Mouse (Mus musculus) left cerebral cortex, postnatal 4 days (tissue): ENCODE measurements around the gene Pygo2. TPM values are rescaled to one million over a fixed set of nuclear protein-coding genes. Genes with fewer than 3 reads are reported as not detected.

Experiments used
- DNase-seq: peaks from one replicate; pipeline ENCODE4 v3.0.0-alpha.2; 2022
- intact Hi-C: fragments of 180-260 bp; cut with DNase I; formaldehyde crosslinking; loops from one replicate; pipeline ENCODE4 v1.15.1; 2025
- total RNA-seq, 2 experiments: library from RNA; stranded (reverse); gene quantifications; 2 replicates each; pipeline ENCODE4 v1.2.3; 2021

The Pygo2 gene
- total RNA-seq, 2 experiments from 2014 or later = 53.3 to 60.2 TPM

- intact Hi-C loops = no loop called here
- DNase-seq = no peak
Measured at GRCm38 (mm10) chr3:89454401-89455177, 24.6 kb downstream of the Pygo2 start, which contains the start of gene Pmvk. Gene Pmvk, plus strand, starts transcription at chr3:89454541.

DNA sequence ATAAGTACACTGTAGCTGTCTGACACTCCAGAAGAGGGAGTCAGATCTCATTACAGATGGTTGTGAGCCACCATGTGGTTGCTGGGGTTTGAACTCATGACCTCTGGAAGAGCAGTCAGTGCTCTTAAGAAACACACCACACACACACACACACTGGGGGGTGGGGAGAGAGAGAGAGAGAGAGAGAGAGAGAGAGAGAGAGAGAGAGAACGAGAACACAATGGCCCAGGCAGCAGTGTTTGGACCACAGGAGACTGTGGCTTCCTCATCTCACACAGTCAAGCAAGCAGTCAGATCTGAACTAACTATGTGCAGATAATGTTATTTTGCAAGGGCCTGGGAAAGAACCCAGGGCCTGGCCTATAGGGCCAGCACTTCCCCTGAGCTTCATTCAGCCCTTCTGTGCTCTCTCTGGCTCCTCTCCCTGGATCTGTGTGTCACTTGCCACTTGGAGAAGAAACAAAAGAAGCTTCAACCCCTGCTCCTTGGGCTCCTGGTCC, 25.8 kb downstream of the Pygo2 start:
- intact Hi-C loops = no loop called here
- no peak for DNase-seq

- DNase-seq = peak; percentile 69
- intact Hi-C loops = no loop called here
Measured at GRCm38 (mm10) chr3:89456726-89457665, 27.0 kb downstream of the Pygo2 start.

DNA sequence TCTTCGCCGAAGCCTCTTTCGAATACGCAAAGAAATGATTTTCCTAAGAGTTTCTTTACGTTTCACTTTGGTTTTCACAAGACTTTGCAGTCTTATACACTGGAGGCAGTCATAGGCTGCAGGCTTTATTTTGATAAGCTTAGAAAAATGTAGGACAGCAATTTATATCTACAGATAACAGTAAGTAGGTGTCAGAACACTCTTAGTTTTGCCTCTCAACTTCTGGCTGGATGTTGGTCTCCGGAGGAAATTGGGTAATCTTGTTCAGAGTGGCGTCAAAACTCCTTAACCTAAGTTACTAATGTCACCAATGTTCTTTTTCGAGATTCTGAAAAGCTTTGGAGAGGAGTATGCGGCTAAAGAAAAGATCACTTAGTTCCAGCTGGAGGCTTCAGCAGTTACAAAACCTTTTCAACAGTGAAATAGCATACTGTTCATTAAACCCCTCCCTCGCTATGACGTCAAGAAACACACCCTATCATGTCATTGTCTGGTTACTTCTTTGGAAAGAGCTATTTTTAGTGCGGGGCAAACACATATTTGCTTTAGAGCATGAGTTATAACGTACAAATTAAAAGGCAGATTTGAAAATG, 28.5 kb downstream of the Pygo2 start:
- DNase-seq = no peak
- intact Hi-C loops = no loop called here

DNA sequence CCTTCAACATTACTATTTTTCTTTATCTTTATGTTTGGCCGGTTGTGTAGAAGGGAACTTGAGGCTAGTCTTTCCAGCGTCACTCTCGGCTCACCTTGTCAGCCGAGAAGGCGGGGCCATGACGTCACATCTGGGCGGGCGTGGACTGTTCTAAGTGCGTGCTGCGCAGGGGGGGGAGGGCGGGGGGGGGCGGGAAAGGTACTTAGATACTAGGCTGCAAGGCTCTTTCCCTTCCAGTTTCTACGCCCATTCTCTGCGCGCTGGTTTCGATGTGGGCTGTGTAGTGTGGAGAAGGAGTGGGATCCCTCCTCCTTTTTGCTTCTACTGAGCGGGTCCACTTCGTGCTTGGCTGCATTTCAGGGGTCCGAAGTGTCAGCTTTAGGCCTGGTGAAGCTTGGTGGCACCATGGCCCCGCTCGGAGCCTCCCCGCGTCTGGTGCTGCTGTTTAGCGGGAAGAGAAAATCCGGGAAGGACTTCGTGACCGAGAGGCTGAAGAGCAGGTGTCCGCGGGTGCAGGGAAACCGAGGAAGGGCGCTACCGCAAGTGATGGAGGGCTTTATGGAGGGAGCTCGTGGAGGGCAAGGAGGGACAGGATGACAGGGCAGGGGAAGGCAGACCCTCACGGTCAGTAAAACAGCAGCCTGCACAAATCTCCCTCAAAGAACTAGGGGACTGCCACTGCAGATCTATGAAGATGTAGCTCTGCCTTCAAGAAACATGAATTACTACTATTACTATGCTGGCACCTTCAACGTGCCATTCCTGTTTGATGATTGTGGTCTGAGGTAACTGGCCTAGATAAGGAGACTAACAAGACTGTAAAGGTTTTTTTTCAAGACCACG, 29.2 kb downstream of the Pygo2 start:
- intact Hi-C loops = no loop called here

GRCm38 (mm10) chr3:89468268-89468667, 38.3 kb downstream of the Pygo2 start:
- no peak for DNase-seq
- intact Hi-C loops = no loop called here

More for the DNA sequence above, 29.2 kb downstream of the Pygo2 start:
- peak; percentile 93 for DNase-seq

- DNase-seq = no peak
- intact Hi-C loops = no loop called here
Measured at GRCm38 (mm10) chr3:89472280-89472679, 42.3 kb downstream of the Pygo2 start.

DNA sequence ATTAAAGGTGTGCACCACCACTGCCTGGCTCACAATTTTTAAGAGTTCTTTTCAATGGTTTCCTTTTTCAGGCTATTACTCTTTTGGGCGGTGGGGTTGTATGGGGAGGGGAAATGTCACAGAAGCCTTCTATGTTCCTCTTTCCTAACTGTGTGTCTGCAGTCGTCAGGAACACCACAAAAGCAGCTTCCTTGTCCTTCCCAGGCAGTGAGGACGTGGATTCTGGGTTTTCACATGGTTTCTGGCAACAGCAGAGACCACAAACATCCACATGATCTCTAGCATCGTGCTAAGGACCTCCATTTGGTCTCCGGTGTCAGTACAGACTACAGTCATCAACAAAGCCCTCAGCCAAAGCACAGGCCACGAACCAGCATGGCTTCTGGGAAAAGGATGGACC, 43.8 kb downstream of the Pygo2 start:
- intact Hi-C loops = no loop called here
- DNase-seq = no peak

GRCm38 (mm10) chr3:89479055-89479454, 49.0 kb downstream of the Pygo2 start:
- DNase-seq = no peak
- intact Hi-C loops = no loop called here

DNA sequence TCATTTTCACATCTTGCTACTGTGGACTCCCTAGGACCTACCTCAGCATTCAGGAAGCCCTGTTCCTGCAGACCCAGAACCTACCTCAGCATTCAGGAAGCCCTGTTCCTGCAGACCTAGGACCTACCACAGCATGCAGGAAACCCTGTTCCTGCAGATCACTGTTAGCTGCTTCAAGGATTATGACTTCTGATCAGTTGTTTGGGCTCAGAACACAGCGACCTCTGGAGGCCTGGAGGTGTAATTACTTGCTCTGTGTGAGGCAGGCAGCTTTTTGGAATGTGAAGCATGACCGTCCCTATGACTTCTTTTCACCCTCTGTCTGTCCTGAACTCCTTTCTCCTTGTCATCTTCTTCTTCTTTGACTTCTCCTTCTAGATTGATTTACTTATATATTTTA, 51.5 kb downstream of the Pygo2 start:
- peak; percentile 12 for DNase-seq
- intact Hi-C loops = no loop called here

DNA sequence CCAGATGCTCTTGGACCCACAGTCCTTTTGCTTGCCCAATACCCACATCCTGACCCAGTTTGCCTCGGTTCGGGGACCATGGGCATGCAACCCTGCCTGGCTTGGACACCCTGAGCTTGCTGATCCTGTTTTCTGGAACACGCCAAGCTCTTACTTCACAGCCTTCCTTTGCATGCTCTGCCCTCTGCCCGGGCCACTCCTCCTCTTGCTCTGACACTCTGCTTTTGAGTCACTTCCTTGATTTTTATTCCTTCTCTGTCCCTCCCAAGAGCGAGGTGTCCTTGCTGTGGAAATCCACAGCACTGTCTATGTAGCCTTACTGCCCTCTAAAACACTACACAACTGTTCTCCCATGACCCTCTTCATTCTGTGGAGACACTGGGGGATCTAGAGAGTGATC, 52.2 kb downstream of the Pygo2 start:
- intact Hi-C loops = no loop called here
- DNase-seq = no peak

Other genes with a start within 250 kb of the Pygo2 start
- gene Fam189b, start 247.1 kb upstream of the Pygo2 start, total RNA-seq = 10 to 100 TPM; 51.4 to 56.2 TPM
- gene Gba, start 227.3 kb upstream of the Pygo2 start, total RNA-seq = 10 to 100 TPM; 61.3 to 62.2 TPM
- 100 to 1,000 TPM in 1 of 2 experiments, 10 to 100 TPM in 1; 99.0 to 109 TPM for gene Thbs3, start 215.0 kb upstream of the Pygo2 start, total RNA-seq
- gene Mtx1, start 203.1 kb upstream of the Pygo2 start, total RNA-seq = 100 to 1,000 TPM in 1 of 2 experiments, 10 to 100 TPM in 1; 99.1 to 106 TPM
- 1 to 10 TPM; 1.0 to 2.0 TPM for gene Muc1, start 201.2 kb upstream of the Pygo2 start, total RNA-seq
- gene Krtcap2, start 184.2 kb upstream of the Pygo2 start, total RNA-seq = 100 to 1,000 TPM in 1 of 2 experiments, 10 to 100 TPM in 1; 86.2 to 106 TPM
- gene Trim46, start 183.9 kb upstream of the Pygo2 start, total RNA-seq = 100 to 1,000 TPM; 128 to 133 TPM
- 10 to 100 TPM; 54.0 to 59.7 TPM for gene Dpm3, start 170.9 kb upstream of the Pygo2 start, total RNA-seq
- gene Slc50a1, start 159.6 kb upstream of the Pygo2 start, total RNA-seq = 10 to 100 TPM; 17.3 to 21.3 TPM
- gene Efna1, start 149.1 kb upstream of the Pygo2 start, total RNA-seq = 1 to 10 TPM; 5.0 to 6.4 TPM
- 10 to 100 TPM; 64.7 to 66.2 TPM for gene Efna3, start 107.2 kb upstream of the Pygo2 start, total RNA-seq
- gene Efna4, start 92.2 kb upstream of the Pygo2 start, total RNA-seq = 1 to 10 TPM; 5.7 to 7.4 TPM
- gene Adam15, start 80.2 kb upstream of the Pygo2 start, total RNA-seq = 10 to 100 TPM; 84.1 to 91.0 TPM
- under 1 TPM; 0.74 to 0.92 TPM for gene Dcst2, start 68.2 kb upstream of the Pygo2 start, total RNA-seq
- gene Dcst1, start 65.0 kb upstream of the Pygo2 start, total RNA-seq = under 1 TPM; 0.22 to 0.97 TPM
- 1 to 10 TPM; 3.3 to 3.8 TPM for gene Zbtb7b, start 35.4 kb upstream of the Pygo2 start, total RNA-seq
- 1 to 10 TPM in 1 of 2 experiments, under 1 TPM in 1; 0.54 to 4.5 TPM for gene Lenep, start 27.4 kb upstream of the Pygo2 start, total RNA-seq
- gene Flad1, start 18.3 kb upstream of the Pygo2 start, total RNA-seq = 10 to 100 TPM; 27.6 to 28.3 TPM
- 10 to 100 TPM; 19.6 to 22.3 TPM for gene Cks1b, start 11.8 kb upstream of the Pygo2 start, total RNA-seq
- gene Shc1, start 11.8 kb upstream of the Pygo2 start, total RNA-seq = 10 to 100 TPM; 13.8 to 14.5 TPM
- gene Pbxip1, start 6.5 kb downstream of the Pygo2 start, total RNA-seq = 10 to 100 TPM; 17.1 to 17.5 TPM
- gene Pmvk, start 24.3 kb downstream of the Pygo2 start, total RNA-seq = 10 to 100 TPM; 43.7 to 53.4 TPM
- 10 to 100 TPM; 19.5 to 20.7 TPM for gene Kcnn3, start 90.0 kb downstream of the Pygo2 start, total RNA-seq